Mouse (Mus musculus) left cerebral cortex, postnatal 25 days (tissue): ENCODE measurements around the gene Gcn1l1. TPM values are rescaled to one million over a fixed set of nuclear protein-coding genes. Genes with fewer than 3 reads are reported as not detected.

Source experiments
- DNase-seq, 2 experiments: peaks; one replicate each; pipeline ENCODE4 v3.0.0; 2022; ENCODE audit warnings: low spot score in 2 of 2, mixed read lengths in 1 of 2
- intact Hi-C: fragments of 180-260 bp; cut with DNase I; formaldehyde crosslinking; loops from one replicate; pipeline ENCODE4 v1.15.1; 2025
- total RNA-seq, 2 experiments: library from RNA; stranded (reverse); gene quantifications; 2 replicates each; pipeline ENCODE4 v1.2.3; 2021

Gcn1l1 gene
- total RNA-seq, 2 experiments from 2014 or later: 61.4 to 75.7 TPM

DNA sequence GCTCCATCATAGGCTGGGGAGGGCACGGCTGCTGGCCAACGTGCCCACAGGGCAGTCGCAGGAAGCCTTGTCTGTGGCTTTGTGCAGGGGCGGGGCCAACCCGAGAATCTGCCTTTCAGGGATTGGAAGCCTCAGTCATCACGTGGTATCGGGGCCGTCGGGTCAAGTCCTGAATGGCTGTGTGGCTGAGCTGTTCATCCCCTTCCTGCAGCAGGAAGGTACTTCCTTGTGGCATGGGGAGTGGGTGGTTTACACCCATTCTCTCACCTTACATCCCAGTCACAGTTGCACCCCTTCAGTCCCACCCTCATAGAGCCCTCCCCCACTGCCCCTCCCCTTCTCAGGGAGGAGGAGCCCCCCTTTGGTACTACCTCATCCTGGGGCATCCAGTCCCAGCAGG lies 16.6 kb downstream of the Gcn1l1 start:
- intact Hi-C loops: loop anchor here (5.0 kb wide), 1 partner anchor 36 kb away; no protein-coding TSS in a partner anchor
- no peak for DNase-seq

DNA sequence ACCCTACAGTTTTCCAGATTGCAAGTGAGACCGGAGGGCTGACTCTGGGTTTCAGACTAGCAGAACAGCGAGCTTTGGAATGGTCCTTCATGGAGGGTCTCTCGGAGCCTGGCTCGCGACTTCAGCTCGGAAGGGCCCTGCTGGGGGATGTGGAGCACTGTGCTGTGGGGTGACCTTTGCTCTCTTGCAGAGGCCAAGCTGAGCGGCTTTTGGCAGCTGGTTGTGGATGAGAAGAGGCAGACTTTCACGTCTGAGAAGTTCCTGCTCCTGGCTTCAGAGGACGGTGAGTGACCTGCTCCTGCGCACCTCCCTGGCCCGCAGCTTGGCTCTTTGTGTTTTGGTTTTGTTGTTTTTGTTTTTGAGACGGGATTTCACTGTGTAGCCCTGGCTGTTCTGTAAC lies 20.6 kb downstream of the Gcn1l1 start:
- no peak for DNase-seq
- intact Hi-C loops: no loop called here

DNA sequence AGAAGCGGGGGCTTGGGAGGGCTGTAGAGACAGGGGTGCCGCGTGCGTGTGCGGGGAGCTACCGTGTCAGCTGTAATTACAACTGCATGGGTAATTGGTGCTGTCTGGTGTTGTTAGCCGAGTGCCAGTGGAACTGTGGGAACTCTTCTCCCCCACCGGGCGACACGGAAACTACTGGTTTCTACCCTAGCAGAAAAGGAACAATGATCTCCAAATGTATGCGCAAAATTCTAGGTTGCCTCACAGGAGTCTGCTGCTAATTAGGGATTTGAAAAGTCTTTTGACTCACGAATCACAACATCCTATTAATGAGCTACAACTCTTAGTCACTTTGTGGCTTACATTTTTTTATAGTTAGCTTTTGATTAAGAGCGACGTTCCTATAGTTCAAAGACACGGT lies 21.1 kb downstream of the Gcn1l1 start:
- DNase-seq: peak in 1 of 2 experiments; percentile 17

DNA sequence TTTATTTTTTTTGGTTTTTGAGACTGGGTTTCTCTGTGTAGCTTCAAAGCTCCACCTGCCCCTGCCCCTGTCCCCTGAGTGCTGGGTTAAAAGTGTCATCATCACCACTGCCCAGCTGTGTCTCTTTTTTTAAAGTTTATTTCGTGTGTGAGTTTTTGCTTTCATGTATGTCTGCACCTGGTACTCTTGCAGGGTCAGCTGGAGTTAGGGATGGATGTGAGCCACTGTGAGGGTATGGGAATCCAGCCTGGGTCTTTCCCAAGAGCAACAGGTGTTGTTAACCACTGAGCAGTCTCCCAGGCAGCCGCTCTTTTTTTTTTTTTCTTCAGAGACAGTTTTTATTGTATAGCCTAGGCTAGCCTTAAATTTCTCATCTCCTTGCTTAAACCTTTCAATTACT lies 21.7 kb downstream of the Gcn1l1 start:
- DNase-seq: no peak
- intact Hi-C loops: no loop called here

More for the DNA sequence above, 21.1 kb downstream of the Gcn1l1 start:
- intact Hi-C loops: no loop called here

DNA sequence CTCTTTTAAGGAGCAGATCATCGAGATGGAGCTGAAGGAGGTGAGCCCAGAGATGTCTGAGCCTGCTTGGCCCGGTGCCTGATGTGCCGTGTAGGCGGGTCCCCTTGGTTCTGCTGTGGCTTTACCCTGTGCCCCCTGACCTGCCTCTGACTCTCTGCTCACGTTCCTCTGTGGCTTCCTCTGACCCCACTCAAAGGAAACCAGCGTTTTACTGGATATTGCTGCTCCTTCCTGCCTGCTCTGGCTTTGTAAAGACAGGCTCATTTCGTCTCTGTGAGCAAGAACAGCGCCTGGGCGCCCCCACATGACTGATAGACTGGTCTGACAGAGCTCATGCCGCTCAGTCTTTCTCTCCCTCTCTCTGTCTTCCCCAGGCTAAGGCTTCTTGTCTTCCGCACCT lies 26.0 kb downstream of the Gcn1l1 start:
- DNase-seq: no peak
- intact Hi-C loops: no loop called here

DNA sequence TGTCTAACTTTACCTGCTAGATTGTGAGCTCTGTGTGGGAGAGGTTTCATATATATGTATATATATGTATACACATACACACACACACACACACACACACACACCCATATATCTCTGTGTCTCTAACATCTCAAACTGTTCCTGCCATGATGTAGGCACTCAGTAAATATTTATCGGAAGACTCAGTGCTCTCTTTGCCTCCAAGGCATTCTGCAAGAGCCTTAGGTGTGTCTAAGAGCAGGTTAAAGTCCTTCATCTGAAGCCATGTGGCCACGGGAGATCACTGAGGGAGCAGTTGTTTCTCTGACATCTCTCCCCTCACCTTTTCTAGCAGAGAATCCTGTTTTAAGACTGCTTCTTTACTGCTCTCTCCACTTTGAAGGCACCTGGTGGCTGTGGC lies 26.5 kb downstream of the Gcn1l1 start:
- intact Hi-C loops: no loop called here
- no peak for DNase-seq

DNA sequence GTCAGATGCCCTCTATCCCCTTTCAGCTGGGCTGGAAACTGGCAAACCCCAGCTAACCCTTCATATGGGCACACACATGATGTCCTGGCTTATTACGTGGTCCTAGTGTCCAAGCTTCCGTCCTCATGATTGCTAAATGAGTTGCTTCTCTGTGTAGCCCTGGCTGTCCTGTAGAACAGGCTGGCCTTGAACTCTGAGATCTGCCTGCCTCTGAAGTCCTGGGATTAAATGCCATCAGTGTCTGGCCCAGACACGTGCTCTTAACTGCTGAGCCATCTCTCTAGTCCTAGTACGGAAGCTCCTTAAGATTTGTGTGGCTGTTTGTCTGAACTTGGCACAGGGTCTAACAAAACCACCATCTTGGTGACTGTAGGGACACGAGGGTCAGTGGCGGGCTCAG lies 38.5 kb downstream of the Gcn1l1 start:
- intact Hi-C loops: no loop called here
- DNase-seq: no peak

DNA sequence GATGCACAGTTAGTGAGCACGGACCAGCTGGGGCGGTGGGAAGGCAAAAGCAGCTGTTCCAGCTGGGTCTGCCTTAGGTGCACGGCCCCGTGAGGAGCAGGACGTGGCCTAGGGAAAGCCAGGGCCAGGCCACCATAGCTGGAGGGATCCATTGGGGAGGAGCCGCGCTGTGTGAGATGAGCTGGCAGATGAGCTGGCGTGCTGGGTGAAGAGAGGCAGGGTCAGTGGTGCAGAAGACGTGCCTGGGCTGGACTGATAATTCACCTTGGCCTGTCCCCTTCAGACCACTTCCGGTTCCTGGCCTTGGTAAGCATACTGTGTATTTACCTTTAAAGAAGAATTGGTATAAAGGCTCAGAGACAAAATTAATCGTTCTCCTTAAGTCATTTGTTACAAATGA lies 46.5 kb downstream of the Gcn1l1 start:
- DNase-seq: no peak

DNA sequence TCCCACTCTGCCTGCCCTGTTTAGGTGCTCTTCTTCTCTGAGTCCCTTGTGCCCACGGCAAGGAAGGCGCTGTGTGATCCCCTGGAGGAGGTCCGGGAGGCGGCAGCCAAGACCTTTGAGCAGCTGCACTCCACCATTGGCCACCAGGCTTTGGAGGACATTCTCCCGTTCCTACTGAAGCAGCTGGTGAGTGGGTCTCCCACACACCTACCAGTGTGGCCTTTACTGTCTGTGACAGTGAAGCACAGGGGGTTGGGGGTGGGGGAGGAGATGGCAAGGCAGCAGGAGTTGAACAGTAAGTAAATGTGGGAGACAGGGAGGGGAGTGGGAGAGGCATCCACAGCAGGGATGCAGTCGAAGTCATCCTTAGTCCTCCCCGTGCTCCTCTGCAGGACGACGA lies 48.3 kb downstream of the Gcn1l1 start:
- intact Hi-C loops: no loop called here
- peak in 1 of 2 experiments; percentile 64 for DNase-seq

More for the DNA sequence above, 46.5 kb downstream of the Gcn1l1 start:
- intact Hi-C loops: no loop called here

DNA sequence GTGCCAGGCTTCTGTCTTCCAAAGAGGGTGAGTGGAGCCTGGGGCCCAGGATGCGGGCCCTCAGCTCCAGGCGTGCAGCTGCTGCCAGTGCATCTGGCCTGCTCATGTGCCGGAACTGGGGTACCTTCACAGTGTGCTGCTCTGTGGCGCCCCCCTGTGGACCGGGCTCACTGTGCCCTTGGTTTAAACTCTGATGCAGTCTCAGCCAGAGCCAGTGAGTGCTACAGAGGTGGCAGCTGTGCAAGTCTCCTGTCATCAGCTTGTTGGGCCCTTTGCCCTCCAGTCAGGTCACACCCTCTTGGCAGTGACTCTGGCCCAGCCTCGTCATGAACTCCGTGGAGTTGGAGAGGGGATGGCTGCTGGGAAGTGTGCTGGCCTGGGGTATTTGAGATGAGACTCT lies 49.9 kb downstream of the Gcn1l1 start:
- intact Hi-C loops: loop anchor here (5.0 kb wide), 1 partner anchor 33 kb away; no protein-coding TSS in a partner anchor
- no peak for DNase-seq

DNA sequence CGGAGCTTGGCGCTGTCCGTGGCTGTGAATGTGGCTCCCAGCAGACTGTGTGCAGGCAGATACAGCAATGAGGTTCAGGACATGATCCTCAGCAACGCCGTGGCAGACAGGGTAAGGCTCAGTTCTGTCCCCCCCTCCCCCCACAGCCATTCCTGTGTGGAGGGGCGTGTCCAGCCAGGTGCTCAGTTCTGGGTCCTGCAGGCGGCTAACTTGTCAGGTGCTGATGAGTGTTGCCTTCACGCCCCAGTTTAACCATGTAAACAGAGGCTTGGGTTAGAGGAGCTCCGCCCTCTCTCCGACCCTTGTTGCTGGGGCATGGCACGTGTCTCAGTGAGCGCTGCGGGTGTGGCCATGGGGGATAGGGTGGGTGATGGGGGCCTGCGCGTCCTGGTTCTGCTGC lies 54.6 kb downstream of the Gcn1l1 start:
- intact Hi-C loops: loop anchor here (5.0 kb wide), 1 partner anchor 37 kb away; no protein-coding TSS in a partner anchor
- no peak for DNase-seq

DNA sequence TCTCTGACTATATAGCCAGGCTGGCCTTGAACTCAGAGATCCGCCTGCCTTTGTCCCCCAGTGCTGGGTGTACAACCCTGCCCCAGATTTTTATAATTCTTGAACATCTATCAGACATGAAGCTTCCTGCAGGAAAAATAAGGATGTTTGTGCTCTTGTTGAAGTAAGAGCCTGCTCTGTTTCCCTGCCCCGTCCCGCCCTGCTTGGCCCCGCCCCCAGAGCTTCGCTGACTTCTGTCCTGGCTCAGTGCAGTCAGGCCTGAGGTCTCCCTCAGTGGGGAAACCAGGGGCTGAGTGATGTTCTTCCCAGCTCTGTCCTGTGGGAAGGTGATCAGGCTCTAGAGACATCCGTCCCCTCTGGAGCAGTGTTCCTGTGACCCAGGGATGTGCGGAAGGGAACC lies 57.6 kb downstream of the Gcn1l1 start:
- no peak for DNase-seq
- intact Hi-C loops: no loop called here

DNA sequence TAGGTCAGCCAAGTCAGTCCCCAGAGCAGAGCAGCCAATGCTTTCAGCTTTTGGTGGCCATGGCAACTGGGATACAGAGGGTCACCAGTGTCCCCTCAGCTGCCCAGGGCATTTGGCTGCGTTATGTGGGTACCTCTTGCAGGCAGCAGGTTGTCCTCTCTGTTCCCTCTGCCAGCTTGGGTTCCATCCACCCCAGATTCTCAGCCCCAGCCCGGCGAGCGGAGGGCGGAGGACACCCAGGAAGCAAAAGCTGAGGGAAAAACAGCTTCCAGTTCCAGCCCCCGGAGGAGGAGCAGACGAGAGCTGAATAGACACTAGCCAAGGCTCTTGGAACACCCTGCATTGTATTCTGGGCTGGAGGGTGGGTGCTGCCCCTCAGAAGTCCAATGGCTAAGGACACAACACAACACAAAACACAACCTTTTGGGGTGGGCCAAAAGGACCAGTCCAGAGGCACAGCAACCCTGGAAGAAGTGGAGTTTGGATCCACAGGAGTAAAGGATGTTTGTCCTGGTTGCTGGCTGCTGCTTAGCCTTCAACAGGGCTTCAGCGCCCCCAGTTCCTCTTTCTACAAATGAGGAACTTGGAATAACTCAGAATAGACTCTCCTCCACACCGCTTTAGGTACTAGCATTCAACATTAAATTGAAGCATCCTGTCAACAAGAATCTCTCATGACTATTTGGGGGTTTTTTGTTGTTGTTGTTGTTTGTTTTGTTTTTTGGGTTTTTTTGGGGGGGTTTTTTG lies 58.8 kb downstream of the Gcn1l1 start:
- DNase-seq: peak in 1 of 2 experiments; percentile 72

DNA sequence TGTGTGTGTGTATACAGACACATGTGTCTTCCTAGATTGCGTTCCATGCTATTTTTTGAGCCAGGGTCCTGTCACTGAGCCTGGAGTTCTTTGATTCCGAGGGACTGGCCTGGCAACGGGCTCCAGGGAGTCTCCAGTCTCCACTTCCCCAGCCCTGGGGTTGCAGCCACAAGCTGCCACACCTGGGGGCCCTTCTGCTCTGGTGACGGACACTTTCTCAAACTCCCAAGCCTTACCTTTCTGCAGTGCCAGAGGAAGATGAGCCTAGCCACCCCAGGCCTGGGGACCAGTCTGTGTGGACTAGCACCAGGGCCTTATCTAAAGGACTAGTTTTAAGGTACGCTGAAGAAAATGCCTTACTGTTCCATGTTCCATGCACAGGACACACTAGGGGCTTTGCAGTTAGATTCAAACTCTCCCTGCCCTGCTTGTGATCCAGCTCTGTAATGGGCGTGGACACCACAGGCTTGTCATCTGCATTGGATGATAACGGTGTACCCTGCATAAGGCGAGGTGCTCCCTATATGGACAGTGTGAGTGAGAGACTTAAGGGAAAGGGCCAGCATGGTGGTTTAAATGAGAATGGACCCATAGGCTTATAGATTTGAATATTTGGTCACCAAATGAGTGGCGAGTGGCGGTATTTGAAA lies 61.3 kb downstream of the Gcn1l1 start:
- DNase-seq: no peak
- intact Hi-C loops: no loop called here

More for the DNA sequence above, 58.8 kb downstream of the Gcn1l1 start:
- intact Hi-C loops: no loop called here

DNA sequence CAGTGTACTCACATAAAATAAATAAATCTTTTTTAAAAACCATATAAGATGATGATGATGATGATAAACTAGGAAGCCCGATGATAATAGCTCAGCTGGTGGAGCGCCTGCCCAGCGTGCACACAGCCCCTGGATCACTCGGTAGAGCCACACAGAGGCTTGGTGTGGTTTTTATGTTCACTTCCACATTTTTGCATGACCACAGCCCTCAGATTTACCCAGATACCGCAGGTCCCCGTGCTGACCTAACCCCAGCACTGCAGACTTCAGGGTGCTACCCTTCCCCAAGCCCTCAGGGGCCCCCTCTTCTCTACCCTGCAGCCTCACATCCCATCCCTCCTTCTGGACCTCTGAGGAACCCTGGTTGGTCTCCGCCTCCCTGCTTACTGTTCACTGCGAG lies 63.0 kb downstream of the Gcn1l1 start:
- no peak for DNase-seq
- intact Hi-C loops: no loop called here

DNA sequence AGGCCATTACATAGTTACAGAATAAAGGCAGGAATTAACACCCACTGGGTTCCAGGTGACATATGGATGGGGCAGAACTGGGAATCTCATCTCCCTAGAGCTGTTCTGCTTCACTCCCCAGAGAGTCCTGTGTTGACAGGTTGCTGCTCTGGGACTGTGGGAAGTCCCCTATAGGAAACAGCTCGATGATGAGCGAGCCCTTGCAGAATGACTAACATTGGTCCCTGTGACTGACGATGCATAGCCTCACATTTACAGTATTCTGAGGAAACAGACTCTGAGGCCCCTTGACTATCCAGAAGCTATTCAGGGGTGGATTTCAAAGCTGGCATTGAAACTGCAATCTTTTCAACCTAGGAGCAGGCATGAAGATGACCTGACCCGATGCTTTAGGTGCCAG lies 64.6 kb downstream of the Gcn1l1 start:
- no peak for DNase-seq
- intact Hi-C loops: loop anchor here (5.0 kb wide), 1 partner anchor 57 kb away; no protein-coding TSS in a partner anchor

DNA sequence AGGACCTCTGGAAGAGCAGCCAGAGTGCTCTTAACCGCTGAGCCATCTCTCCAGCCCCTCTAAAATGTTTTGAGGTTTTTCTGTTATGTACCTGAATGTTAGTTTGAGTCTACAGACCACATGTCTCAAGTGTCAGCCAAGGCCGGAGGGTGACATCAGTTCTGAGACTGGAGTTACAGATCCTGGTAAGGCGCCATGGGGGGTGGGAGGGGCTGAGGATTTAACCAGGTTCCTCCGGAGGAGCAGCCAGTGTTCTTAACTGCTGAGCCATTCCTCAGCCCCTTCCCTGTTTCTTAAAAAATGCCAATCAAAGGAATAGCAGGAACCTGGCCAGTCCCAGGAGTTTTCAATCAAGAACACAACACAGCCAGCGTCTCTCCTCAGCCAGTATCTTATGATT lies 65.2 kb downstream of the Gcn1l1 start:
- DNase-seq: no peak
- intact Hi-C loops: loop anchor here (5.0 kb wide), 1 partner anchor 58 kb away; no protein-coding TSS in a partner anchor

DNA sequence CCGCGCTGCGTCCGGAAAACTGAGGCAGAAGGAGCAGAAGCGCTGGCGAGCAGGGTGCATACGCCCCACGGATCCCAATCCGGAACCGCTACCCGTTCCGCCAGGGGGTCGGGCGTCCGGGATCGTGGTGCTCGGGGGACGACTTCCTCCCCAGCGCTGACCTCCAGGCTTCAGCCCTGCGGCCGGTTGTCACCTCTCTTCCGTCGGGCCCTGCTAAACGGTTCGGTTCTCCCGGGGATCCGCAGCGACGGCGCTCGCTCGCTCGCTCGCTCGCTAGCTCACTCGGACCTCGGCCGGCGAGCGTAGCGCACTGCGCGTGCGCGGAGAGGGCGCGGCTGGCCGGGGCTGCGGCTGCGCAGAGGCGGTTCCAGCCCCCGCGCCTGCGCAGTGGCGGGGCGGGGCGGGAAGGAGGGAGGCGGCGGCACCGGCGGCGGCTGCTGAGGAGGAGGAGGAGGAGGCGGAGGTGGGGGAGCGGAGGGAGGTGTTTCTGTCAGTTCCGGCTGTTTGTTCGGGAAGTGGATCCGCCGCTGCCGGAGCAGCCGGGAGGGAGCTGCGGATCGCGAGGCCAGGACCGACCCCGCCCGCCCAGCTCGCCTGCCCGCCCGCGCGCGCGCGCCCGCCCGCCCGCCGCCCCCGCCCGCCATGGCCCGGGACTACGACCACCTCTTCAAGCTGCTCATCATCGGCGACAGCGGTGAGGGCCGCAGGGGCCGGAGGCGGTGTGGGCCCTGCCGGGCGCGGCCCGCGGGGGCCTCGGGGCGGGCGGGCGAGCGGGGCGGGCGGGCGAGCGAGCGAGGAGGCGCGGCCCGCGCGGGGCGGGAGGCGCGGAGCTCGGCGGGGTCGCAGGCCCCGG lies 66.7 kb downstream of the Gcn1l1 start, which contains the start of gene Rab35:
Rab35 (plus strand) TSS at position 404 of the 853 bp plus-strand sequence.
- peak; percentile 90 to 91 for DNase-seq
- intact Hi-C loops: loop anchor here (5.0 kb wide), 1 partner anchor 59 kb away; no protein-coding TSS in a partner anchor

DNA sequence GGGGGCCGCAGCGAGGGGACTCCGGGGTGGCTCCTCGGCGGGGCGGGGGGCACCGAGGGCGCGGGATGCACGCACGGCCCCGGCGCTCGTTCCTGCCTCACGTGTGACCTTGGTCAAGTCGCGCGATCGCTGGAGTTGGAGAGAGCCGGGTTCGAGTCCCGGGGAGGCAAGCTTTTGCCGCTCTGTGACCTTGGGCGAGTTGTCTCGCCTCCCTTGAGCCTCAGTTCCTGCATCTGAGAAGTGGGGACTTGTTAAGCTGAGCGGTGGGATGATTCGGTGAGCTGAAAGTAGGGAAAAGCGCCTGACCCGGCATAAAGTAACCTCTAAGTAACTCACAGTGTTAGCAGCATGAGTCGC lies 67.3 kb downstream of the Gcn1l1 start:
- intact Hi-C loops: loop anchor here (5.0 kb wide), 1 partner anchor 60 kb away; no protein-coding TSS in a partner anchor
- no peak for DNase-seq

DNA sequence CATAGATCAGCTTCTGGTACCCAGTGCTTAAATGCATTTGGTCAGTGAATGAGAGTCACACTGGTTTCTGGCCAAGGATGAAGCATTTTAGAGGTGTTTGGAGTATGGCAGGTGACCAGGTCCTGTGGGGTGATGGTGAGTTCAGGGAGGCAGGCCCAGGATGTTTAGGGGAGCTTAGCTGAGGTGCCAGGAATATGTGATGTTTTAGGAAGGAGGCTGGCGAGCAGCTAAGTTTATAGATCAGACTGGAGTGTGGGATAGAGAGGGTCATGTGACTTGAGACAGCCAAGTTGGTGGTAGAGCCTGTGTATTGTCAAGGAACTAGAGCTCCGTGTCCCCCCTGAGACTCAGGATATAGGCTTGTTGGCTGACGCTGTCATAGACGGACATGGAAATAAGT lies 68.0 kb downstream of the Gcn1l1 start:
- intact Hi-C loops: loop anchor here (5.0 kb wide), 1 partner anchor 61 kb away; no protein-coding TSS in a partner anchor
- DNase-seq: no peak
